Mouse (Mus musculus) forebrain, embryonic 15.5 days (tissue): Measurements from ENCODE around the gene Ndufaf3. TPM values are rescaled to one million over a fixed set of nuclear protein-coding genes. Genes with fewer than 3 reads are reported as not detected.

Experiments
- ATAC-seq: fragments of 200-750 bp; cut with Nextera tagmentation; replicated peaks from 2 replicates; pipeline ENCODE4 v1.8.0; 2017; ENCODE audit warnings: mild to moderate bottlenecking, moderate TSS enrichment, moderate library complexity
- H3K27ac ChIP-seq: fragments of 300-500 bp; sonication (generic); replicated peaks from 2 replicates; pipeline ENCODE4 v1.5.1; 2015; ENCODE audit warnings: mild to moderate bottlenecking, inconsistent platforms
- H3K27me3 ChIP-seq: fragments of 300-500 bp; sonication (generic); 2 replicates; pipeline ENCODE4 v1.6.1; 2015; ENCODE audit warnings: inconsistent platforms
- H3K36me3 ChIP-seq: fragments of 300-500 bp; sonication (generic); 2 replicates; pipeline ENCODE4 v1.6.1; 2015; ENCODE audit warnings: mild to moderate bottlenecking, inconsistent platforms
- H3K4me1 ChIP-seq: fragments of 300-500 bp; sonication (generic); 2 replicates; pipeline ENCODE4 v1.6.1; 2015; ENCODE audit warnings: inconsistent platforms
- H3K4me2 ChIP-seq: fragments of 300-500 bp; sonication (generic); replicated peaks from 2 replicates; pipeline ENCODE4 v1.6.1; 2015; ENCODE audit warnings: mild to moderate bottlenecking, inconsistent platforms
- H3K4me3 ChIP-seq: fragments of 300-500 bp; sonication (generic); 2 replicates; pipeline ENCODE4 v1.5.1; 2015; ENCODE audit warnings: mild to moderate bottlenecking, inconsistent platforms
- H3K9ac ChIP-seq: fragments of 300-500 bp; sonication (generic); replicated peaks from 2 replicates; pipeline ENCODE4 v1.6.1; 2015; ENCODE audit warnings: mild to moderate bottlenecking, inconsistent platforms
- H3K9me3 ChIP-seq: fragments of 300-500 bp; sonication (generic); 2 replicates; pipeline ENCODE4 v1.6.1; 2016; ENCODE audit warnings: inconsistent platforms
- WGBS: fragments of 180-500 bp; shearing (Covaris S2); methylation state at CpG from one replicate; pipeline ENCODE4 v1.1.7; 2015; ENCODE audit warnings: mixed read lengths; 5-methylcytosine and 5-hydroxymethylcytosine counted together
- polyA plus RNA-seq: library from polyadenylated mRNA; unstranded; fragments of >200 nt; fragmentation: Nextera tagmentation; extraction: Ambion mirVana; gene quantifications from 2 replicates; pipeline ENCODE4 v1.2.1, GENCODE M21; 2015

Gene Ndufaf3
- polyA plus RNA-seq, 1 experiment from 2014 or later, result 81.0 TPM

GRCm38 (mm10) chr9:108587571-108588180 is 20.4 kb upstream of the Ndufaf3 start:
- Histone ChIP-seq H3K9me3 (no peaks in the 10 kb centered on the region), H3K27me3 (no peaks in the 10 kb centered on the region), H3K9ac (peak overlapping the region; percentile 31; the same call in 1 of the 2 replicates), H3K4me3 (peak overlapping the region; percentile 13), H3K4me2 (peak overlapping the region; percentile 46), H3K4me1 (peaks cover 30% of the 10 kb centered on the region), H3K36me3 (no peaks in the 10 kb centered on the region), H3K27ac (peak overlapping the region; percentile 94)
- under 1% methylated on average over 14 of the region's 14 CpGs for WGBS
- peak; percentile 97 for ATAC-seq

GRCm38 (mm10) chr9:108579344-108579690 is 12.1 kb upstream of the Ndufaf3 start:
- H3K4me2 ChIP-seq, result peak overlapping the region; percentile 62
- peaks cover 46% of the 10 kb centered on the region for H3K4me1 ChIP-seq
- no peaks in the 10 kb centered on the region for H3K9me3 ChIP-seq
- peak overlapping the region; percentile 60 for H3K4me3 ChIP-seq
- H3K36me3 ChIP-seq, result peaks cover 6% of the 10 kb centered on the region
- H3K27ac ChIP-seq, result peak overlapping the region; percentile 88
- 73% methylated on average over 5 of the region's 5 CpGs for WGBS
- H3K27me3 ChIP-seq, result no peaks in the 10 kb centered on the region
- H3K9ac ChIP-seq, result peak overlapping the region; percentile 75
- ATAC-seq, result no peak

GRCm38 (mm10) chr9:108578545-108579343 is 11.5 kb upstream of the Ndufaf3 start, which contains the start of gene Wdr6:
Wdr6 (minus strand) TSS chr9:108578739.
- H3K27ac ChIP-seq, result peak within 1 kb of the TSS; percentile 88
- no peaks in the 10 kb centered on the region for H3K9me3 ChIP-seq
- 4% methylated on average over 51 of the region's 51 CpGs for WGBS
- peaks cover 52% of the 10 kb centered on the region for H3K4me1 ChIP-seq
- peak within 1 kb of the TSS; percentile 62 for H3K4me2 ChIP-seq
- peak; percentile 97 for ATAC-seq
- H3K9ac ChIP-seq, result peak within 1 kb of the TSS; percentile 75
- H3K4me3 ChIP-seq, result peak within 1 kb of the TSS; percentile 60
- H3K27me3 ChIP-seq, result no peaks in the 10 kb centered on the region
- H3K36me3 ChIP-seq, result peaks cover 6% of the 10 kb centered on the region

GRCm38 (mm10) chr9:108577934-108578544 is 10.8 kb upstream of the Ndufaf3 start:
- Histone ChIP-seq H3K4me3 (peak overlapping the region; percentile 60), H3K27me3 (no peaks in the 10 kb centered on the region), H3K9ac (peak overlapping the region; percentile 75), H3K27ac (peak overlapping the region; percentile 88), H3K9me3 (no peaks in the 10 kb centered on the region), H3K4me2 (peak overlapping the region; percentile 62), H3K4me1 (peaks cover 55% of the 10 kb centered on the region), H3K36me3 (peaks cover 12% of the 10 kb centered on the region)
- peak; percentile 3; the same call in 1 of the 2 replicates for ATAC-seq
- WGBS, result under 1% methylated on average over 24 of the region's 24 CpGs

GRCm38 (mm10) chr9:108577025-108577424 is 9.8 kb upstream of the Ndufaf3 start:
- Histone ChIP-seq H3K9ac (peak overlapping the region; percentile 75), H3K4me3 (peak overlapping the region; percentile 60), H3K9me3 (no peaks in the 10 kb centered on the region), H3K27me3 (no peaks in the 10 kb centered on the region), H3K4me2 (peak overlapping the region; percentile 62), H3K36me3 (peaks cover 22% of the 10 kb centered on the region), H3K27ac (peak overlapping the region; percentile 88; the same call in 1 of the 2 replicates), H3K4me1 (peaks cover 55% of the 10 kb centered on the region)
- WGBS, result 41% methylated on average over 6 of the region's 6 CpGs
- ATAC-seq, result no peak

GRCm38 (mm10) chr9:108575321-108576297 is 8.4 kb upstream of the Ndufaf3 start:
- WGBS, result 91% methylated on average over 37 of the region's 37 CpGs
- Histone ChIP-seq H3K36me3 (peaks cover 35% of the 10 kb centered on the region), H3K9ac (no peak overlapping the region), H3K4me3 (no peak overlapping the region), H3K4me2 (no peak overlapping the region), H3K4me1 (peaks cover 59% of the 10 kb centered on the region), H3K27me3 (no peaks in the 10 kb centered on the region), H3K9me3 (no peaks in the 10 kb centered on the region), H3K27ac (no peak overlapping the region)
- no peak for ATAC-seq

- no peaks in the 10 kb centered on the region for H3K9me3 ChIP-seq
- no peaks in the 10 kb centered on the region for H3K27me3 ChIP-seq
- no peak overlapping the region for H3K4me2 ChIP-seq
- no peak overlapping the region for H3K4me3 ChIP-seq
- H3K9ac ChIP-seq, result no peak overlapping the region
- peaks cover 35% of the 10 kb centered on the region for H3K36me3 ChIP-seq
- H3K27ac ChIP-seq, result no peak overlapping the region
- peaks cover 66% of the 10 kb centered on the region for H3K4me1 ChIP-seq
- WGBS, result 90% methylated on average over 12 of the region's 12 CpGs
- no peak for ATAC-seq
These were observed 7.7 kb upstream of the Ndufaf3 start for GRCm38 (mm10) chr9:108574921-108575320.

- no peak overlapping the region for H3K27ac ChIP-seq
These were observed 6.8 kb upstream of the Ndufaf3 start for GRCm38 (mm10) chr9:108573774-108574690.

GRCm38 (mm10) chr9:108572321-108572720 is 5.1 kb upstream of the Ndufaf3 start:
- Histone ChIP-seq H3K27ac (no peak overlapping the region), H3K4me1 (peaks cover 73% of the 10 kb centered on the region), H3K27me3 (no peaks in the 10 kb centered on the region), H3K9me3 (no peaks in the 10 kb centered on the region), H3K9ac (no peak overlapping the region), H3K4me3 (no peak overlapping the region), H3K36me3 (peaks cover 35% of the 10 kb centered on the region), H3K4me2 (no peak overlapping the region)
- WGBS, result 87% methylated on average over 10 of the region's 10 CpGs
- ATAC-seq, result no peak

More at GRCm38 (mm10) chr9:108573774-108574690, 6.8 kb upstream of the Ndufaf3 start:
- H3K9me3 ChIP-seq, result no peaks in the 10 kb centered on the region
- ATAC-seq, result no peak
- WGBS, result 52% methylated on average over 26 of the region's 26 CpGs
- H3K4me1 ChIP-seq, result peaks cover 67% of the 10 kb centered on the region
- no peak overlapping the region for H3K9ac ChIP-seq
- no peaks in the 10 kb centered on the region for H3K27me3 ChIP-seq
- no peak overlapping the region for H3K4me3 ChIP-seq
- no peak overlapping the region for H3K4me2 ChIP-seq
- H3K36me3 ChIP-seq, result peaks cover 35% of the 10 kb centered on the region

GRCm38 (mm10) chr9:108571401-108571973 is 4.3 kb upstream of the Ndufaf3 start:
- H3K4me3 ChIP-seq, result no peak overlapping the region
- WGBS, result 93% methylated on average over 16 of the region's 16 CpGs
- no peak overlapping the region for H3K4me2 ChIP-seq
- no peak overlapping the region for H3K27ac ChIP-seq
- peaks cover 65% of the 10 kb centered on the region for H3K4me1 ChIP-seq
- no peaks in the 10 kb centered on the region for H3K9me3 ChIP-seq
- H3K36me3 ChIP-seq, result peaks cover 35% of the 10 kb centered on the region
- no peaks in the 10 kb centered on the region for H3K27me3 ChIP-seq
- no peak for ATAC-seq
- H3K9ac ChIP-seq, result no peak overlapping the region
